In genomic region chr8:70674109-70674508, GRCm38 (mm10) we compare ENCODE assay signal across 8 mouse cellular contexts. TPM values are rescaled to one million over a fixed set of nuclear protein-coding genes. Genes with fewer than 3 reads are reported as not detected.
DNase-seq lines count a peak whose midpoint lies in the region; ATAC-seq and TF ChIP-seq lines count a peak whose summit lies in the region.

No protein-coding gene starts in this region.

- WGBS in limb, embryonic 15.5 days: 90% methylated on average over 3 of the region's 3 CpGs

- H3K27me3 ChIP-seq in testis, adult 2 months (ENCODE audit: control insufficient read depth, insufficient read depth, low read length): no peaks in the 10 kb centered on the region
- H3K27me3 ChIP-seq in limb, embryonic 15.5 days: no peaks in the 10 kb centered on the region

- ATAC-seq in limb, embryonic 15.5 days (ENCODE audit: insufficient number of reproducible peaks, low FRiP score, low TSS enrichment, low read depth): no peak
- no peak for ATAC-seq in frontal cortex, adult (ENCODE audit: low TSS enrichment)
- no peak for ATAC-seq in CD4-positive, CD25-positive, alpha-beta regulatory T cell, adult 4 months

- peaks cover 21% of the 10 kb centered on the region for H3K4me1 ChIP-seq in testis, adult 2 months (ENCODE audit: control insufficient read depth, insufficient read depth, low read length)
- H3K4me1 ChIP-seq in limb, embryonic 15.5 days: peaks cover 18% of the 10 kb centered on the region

- TF ChIP-seq POLR2A in testis, adult 2 months (IDR thresholded peaks at IDR 0.05; ENCODE audit: control insufficient read depth, low read depth, low read length): no peak

- H3K4me2 ChIP-seq in limb, embryonic 15.5 days: peak overlapping the region; percentile 61

- TF ChIP-seq CTCF in testis, adult 2 months (IDR thresholded peaks at IDR 0.05; ENCODE audit: control insufficient read depth, insufficient read depth, insufficient replicate concordance, low read depth, low read length): no peak

- peak overlapping the region; percentile 95 for H3K27ac ChIP-seq in testis, adult 2 months (ENCODE audit: control insufficient read depth, insufficient read depth, low read depth, low read length)
- H3K27ac ChIP-seq in limb, embryonic 15.5 days: peak overlapping the region; percentile 97

- H3K36me3 ChIP-seq in testis, adult 2 months (ENCODE audit: control insufficient read depth, insufficient read depth, low read length): no peaks in the 10 kb centered on the region
- H3K36me3 ChIP-seq in limb, embryonic 15.5 days: peaks cover 24% of the 10 kb centered on the region

- no peaks in the 10 kb centered on the region for H3K9me3 ChIP-seq in limb, embryonic 15.5 days

- peak overlapping the region; percentile 96; the same call in 1 of the 2 replicates for H3K4me3 ChIP-seq in testis, adult 2 months (ENCODE audit: control insufficient read depth, low read depth, low read length)
- peak overlapping the region; percentile 69 for H3K4me3 ChIP-seq in limb, embryonic 15.5 days

- peak overlapping the region; percentile 50 for H3K9ac ChIP-seq in limb, embryonic 15.5 days

- peak; percentile 68 for DNase-seq in cerebellum, adult 9-10 months
- DNase-seq in cerebellum, postnatal 10 days: no peak
- no peak for DNase-seq in testis, postnatal 10 days (ENCODE audit: low spot score)
- no peak for DNase-seq in frontal cortex, postnatal 36 days (ENCODE audit: low spot score in 2 of 2)

RNA-seq across cellular contexts. Expression of gene Lsm4, which starts 1.1 kb away (rescaled TPM):
- polyA plus RNA-seq in testis, adult 2 months (2012; rRNA removed): 148 and 168 TPM in 2 replicates
- polyA plus RNA-seq in limb, embryonic 15.5 days (2015; fragmentation: Nextera tagmentation; extraction: Ambion mirVana): 199 and 201 TPM in 2 replicates
- polyA plus RNA-seq in CD4-positive, CD25-positive, alpha-beta regulatory T cell, adult 4 months (2017; shearing (Covaris generic)): 10 to 100 TPM; 86.8 to 94.5 TPM

RNA-seq across cellular contexts. Expression of gene Pgpep1, which starts 13.9 kb away (rescaled TPM):
- 3.7 and 4.9 TPM in 2 replicates for polyA plus RNA-seq in testis, adult 2 months (2012; rRNA removed)
- polyA plus RNA-seq in limb, embryonic 15.5 days (2015; fragmentation: Nextera tagmentation; extraction: Ambion mirVana): 57.5 and 60.7 TPM in 2 replicates
- polyA plus RNA-seq in CD4-positive, CD25-positive, alpha-beta regulatory T cell, adult 4 months (2017; shearing (Covaris generic)): 1 to 10 TPM; 7.0 to 9.5 TPM

RNA-seq across cellular contexts. Expression of gene Jund, which starts 24.6 kb away (rescaled TPM):
- 79.2 and 105 TPM in 2 replicates for polyA plus RNA-seq in testis, adult 2 months (2012; rRNA removed)
- 69.8 and 81.5 TPM in 2 replicates for polyA plus RNA-seq in limb, embryonic 15.5 days (2015; fragmentation: Nextera tagmentation; extraction: Ambion mirVana)
- 10 to 100 TPM in 1 of 2 experiments, 1 to 10 TPM in 1; 7.6 to 23.3 TPM for polyA plus RNA-seq in CD4-positive, CD25-positive, alpha-beta regulatory T cell, adult 4 months (2017; shearing (Covaris generic))

RNA-seq across cellular contexts. Expression of gene Iqcn, which starts 29.1 kb away (rescaled TPM):
- polyA plus RNA-seq in testis, adult 2 months (2012; rRNA removed): 286 and 302 TPM in 2 replicates
- polyA plus RNA-seq in limb, embryonic 15.5 days (2015; fragmentation: Nextera tagmentation; extraction: Ambion mirVana): 0.04 TPM in 2 replicates
- under 1 TPM in 1 of 2 experiments, not detected in 1; 0.07 TPM for polyA plus RNA-seq in CD4-positive, CD25-positive, alpha-beta regulatory T cell, adult 4 months (2017; shearing (Covaris generic))

RNA-seq across cellular contexts. Expression of gene Gdf15, which starts 41.9 kb away (rescaled TPM):
- polyA plus RNA-seq in testis, adult 2 months (2012; rRNA removed): 1.3 and 1.4 TPM in 2 replicates
- 0.16 and 0.24 TPM in 2 replicates for polyA plus RNA-seq in limb, embryonic 15.5 days (2015; fragmentation: Nextera tagmentation; extraction: Ambion mirVana)
- polyA plus RNA-seq in CD4-positive, CD25-positive, alpha-beta regulatory T cell, adult 4 months (2017; shearing (Covaris generic)): not detected
